Mouse (Mus musculus) heart, adult 18-20 months (tissue): ENCODE measurements around the gene Zic2. TPM values are rescaled to one million over a fixed set of nuclear protein-coding genes. Genes with fewer than 3 reads are reported as not detected.
A peak's percentile ranks its signal among the peaks of the same experiment; 100 is the strongest.

Source experiments
- DNase-seq, 2 experiments: peaks; one replicate each; pipeline ENCODE4 v3.0.0; 2021 to 2022; ENCODE audit warnings: mixed read lengths in 1 of 2
- total RNA-seq, 2 experiments: library from RNA; stranded (reverse); gene quantifications; 2 replicates each; pipeline ENCODE4 v1.2.3; 2021

The Zic2 gene
- total RNA-seq, 2 experiments from 2014 or later, result not detected

DNA sequence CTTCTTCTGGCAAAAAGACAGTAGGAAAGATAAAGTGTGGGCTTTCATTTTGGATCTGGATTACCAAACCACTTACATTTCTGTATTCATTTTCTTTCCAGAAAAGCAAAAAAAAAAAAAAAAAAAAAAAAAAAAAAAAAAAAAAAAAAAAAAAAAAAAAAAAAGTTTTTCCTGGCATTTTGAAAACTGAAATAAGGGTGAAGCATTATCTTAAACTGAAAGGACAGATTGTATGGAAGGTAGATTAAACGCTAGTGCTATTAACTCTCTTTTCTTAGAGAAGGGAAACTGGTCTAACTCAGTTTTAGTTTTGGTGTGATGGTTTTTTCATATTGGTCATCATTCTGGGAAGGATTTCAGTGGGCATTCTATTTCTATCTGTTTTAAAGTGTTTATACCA is 16.8 kb downstream of the Zic2 start:
- DNase-seq, result no peak

DNA sequence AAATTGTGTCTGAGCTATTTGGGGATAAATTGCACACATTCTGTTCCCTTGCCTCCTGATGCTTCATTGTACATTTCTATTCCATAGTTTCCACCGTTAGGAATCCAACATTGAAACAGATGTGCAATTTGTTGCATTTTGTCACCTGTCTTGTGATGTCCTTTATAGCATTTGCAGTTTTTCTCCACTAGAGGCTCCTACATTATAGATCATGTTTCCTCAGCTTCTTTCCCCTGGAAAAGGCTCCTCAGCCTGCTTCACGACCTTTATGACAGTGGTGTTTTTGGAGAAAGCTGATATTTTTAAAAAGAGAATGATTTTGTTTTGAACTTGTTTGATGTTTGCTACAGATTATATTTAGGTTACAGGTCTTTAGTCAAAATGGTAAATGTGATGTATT is 33.8 kb downstream of the Zic2 start:
- peak in 1 of 2 experiments; percentile 13 for DNase-seq

DNA sequence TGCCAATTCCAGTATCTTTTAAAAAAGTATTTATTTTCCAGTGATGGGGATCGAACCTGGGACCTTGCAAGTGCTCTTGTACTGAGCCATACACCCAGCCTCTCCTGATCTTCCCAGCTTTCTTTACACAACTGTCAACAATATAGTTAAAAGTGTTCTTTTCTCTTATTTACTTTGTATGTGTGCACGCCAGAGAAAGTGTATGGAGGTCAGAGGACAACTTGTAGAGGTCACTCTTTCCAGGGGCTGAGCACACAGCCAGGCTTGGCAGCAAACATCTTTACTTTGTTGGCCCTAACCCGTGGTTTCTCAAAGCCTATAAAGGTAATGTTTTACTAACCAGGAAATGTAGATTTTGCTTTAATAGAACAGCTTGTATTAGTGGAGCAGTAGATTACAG is 36.3 kb downstream of the Zic2 start:
- DNase-seq, result no peak

DNA sequence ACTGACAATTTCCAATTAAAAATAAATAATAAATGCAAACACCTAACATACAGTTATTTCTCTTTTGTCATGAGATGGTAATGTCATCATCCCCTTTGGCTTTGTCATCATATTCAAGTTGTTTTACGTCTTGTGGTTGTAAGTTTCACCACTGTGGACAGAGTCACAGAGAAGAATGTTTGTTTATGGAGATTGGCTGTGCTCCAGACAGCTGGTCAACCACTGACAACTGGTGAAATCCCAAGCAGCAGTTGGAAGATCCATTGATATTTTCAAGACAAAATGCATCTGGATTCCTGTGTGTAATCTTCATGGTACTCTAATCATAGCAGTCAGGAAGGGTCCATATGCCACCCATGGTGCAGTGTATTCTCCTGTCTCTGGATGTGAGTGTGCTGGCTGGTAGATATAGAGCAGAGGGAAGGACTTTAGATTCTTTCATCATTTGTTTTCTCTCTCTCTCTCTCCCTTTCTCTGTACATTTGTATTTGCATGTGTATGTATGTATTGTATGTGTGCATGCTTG is 38.3 kb downstream of the Zic2 start:
- DNase-seq, result no peak

DNA sequence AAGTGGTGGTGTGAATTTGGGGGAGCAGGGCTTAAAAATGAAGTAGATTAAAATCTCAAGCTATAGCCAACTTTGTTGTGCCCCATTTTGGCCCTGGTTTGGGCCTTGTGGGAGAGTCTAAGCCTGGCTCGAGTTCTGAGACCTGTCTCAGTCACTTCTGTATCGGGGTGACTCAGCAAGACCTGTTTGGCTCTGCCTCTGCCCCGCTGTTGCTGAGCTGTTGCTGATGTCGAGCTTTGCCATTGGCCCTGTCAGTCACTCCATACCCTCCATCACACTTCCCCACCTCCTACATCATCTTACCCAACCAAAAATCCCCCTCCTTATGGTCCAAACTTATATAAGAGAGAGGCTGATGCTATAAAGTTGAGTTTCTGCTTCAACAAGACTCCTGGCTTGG is 53.2 kb downstream of the Zic2 start:
- no peak for DNase-seq

Other genes starting within 250 kb of the Zic2 start
- gene Gm5089, start 24.3 kb upstream of the Zic2 start, total RNA-seq, result not detected
- gene Zic5, start 9.8 kb upstream of the Zic2 start, total RNA-seq, result not detected
- not detected for gene Gm10837, start 15.2 kb downstream of the Zic2 start, total RNA-seq
- gene Pcca, start 58.9 kb downstream of the Zic2 start, total RNA-seq, result 100 to 1,000 TPM in 1 of 2 experiments, 10 to 100 TPM in 1; 98.8 to 103 TPM